Comparison of ENCODE assay signal across 19 mouse cellular contexts in genomic region chr11:54871831-54872537, GRCm38 (mm10). TPM values are rescaled to one million over a fixed set of nuclear protein-coding genes. Genes with fewer than 3 reads are reported as not detected.
A peak's percentile ranks its signal among the peaks of the same experiment; 100 is the strongest.
DNase-seq lines count a peak whose midpoint lies in the region; ATAC-seq lines count a peak whose summit lies in the region.
"Had no signal": no experiment of that assay in that cellular context is flagged by ENCODE, and none has a peak within 500 bp of the region (broad histone marks: within the 10 kb centered on the region; RNA-seq: fewer than 3 reads in every experiment).

No protein-coding gene starts in this region.

- H3K4me1 ChIP-seq in heart, embryonic 11.5 days (ENCODE audit: control insufficient read depth, insufficient read depth, low read length), result peaks cover 11% of the 10 kb centered on the region

- WGBS in heart, embryonic 11.5 days (ENCODE audit: insufficient replicate concordance), result 76% methylated on average over 7 of the region's 7 CpGs

- 0 out of 2 replicates have a peak overlapping the region, but pooled peaks have one; percentile 5 for H3K9ac ChIP-seq in heart, embryonic 11.5 days (ENCODE audit: low read depth, low read length)
- H3K9ac ChIP-seq: heart, embryonic 13.5 days; liver, embryonic 14.5 days had no signal

- peak; percentile 32 for DNase-seq in cerebellum, adult 9-10 months
- no peak for DNase-seq in cerebellum, adult 11 months
- no peak for DNase-seq in heart, adult 9 months (ENCODE audit: low spot score in 2 of 2)
- DNase-seq in right cerebral cortex, adult 18-20 months, result peak; percentile 30
- no peak for DNase-seq in right cerebral cortex, postnatal 14 days
- DNase-seq in gastrocnemius, postnatal 25 days, result peak; percentile 49
- DNase-seq: cerebellum, postnatal 36 days; left cerebral cortex, postnatal 4 days had no signal

- H3K27ac ChIP-seq in heart, embryonic 11.5 days (ENCODE audit: low read depth, low read length), result no peak overlapping the region
- H3K27ac ChIP-seq: heart, embryonic 13.5 days; kidney, postnatal 0 days; liver, embryonic 14.5 days had no signal

- no peak overlapping the region for H3K4me3 ChIP-seq in heart, embryonic 11.5 days (ENCODE audit: low read depth, low read length)
- H3K4me3 ChIP-seq: heart, embryonic 13.5 days had no signal

- peaks cover 27% of the 10 kb centered on the region for H3K36me3 ChIP-seq in heart, embryonic 11.5 days (ENCODE audit: control insufficient read depth, insufficient read depth, low read length)

- no peaks in the 10 kb centered on the region for H3K9me3 ChIP-seq in heart, embryonic 11.5 days (replicated peaks; ENCODE audit: control insufficient read depth, low read length)
- H3K9me3 ChIP-seq: heart, embryonic 13.5 days had no signal

- no peak for ATAC-seq in heart, embryonic 11.5 days (replicated peaks; ENCODE audit: insufficient number of reproducible peaks, low FRiP score, low TSS enrichment)
- ATAC-seq in activated CD4-positive, CD25-positive, alpha-beta regulatory T cell, adult 4 months, result no peak
- ATAC-seq: intestine, embryonic 16.5 days; lung, postnatal 0 days had no signal

- no peaks in the 10 kb centered on the region for H3K27me3 ChIP-seq in heart, embryonic 11.5 days (ENCODE audit: control insufficient read depth, insufficient read depth, low read length)
- H3K27me3 ChIP-seq: CH12.LX; heart, embryonic 13.5 days had no signal

- H3K4me2 ChIP-seq in heart, embryonic 11.5 days, result no peak overlapping the region
- H3K4me2 ChIP-seq: heart, embryonic 13.5 days had no signal

RNA-seq across cellular contexts. Expression of gene Hint1, which starts 5.8 kb away (rescaled TPM):
- polyA plus RNA-seq in heart, embryonic 11.5 days (2014; fragmentation: Nextera tagmentation; extraction: Ambion mirVana), result 632 and 639 TPM in 2 replicates
- total RNA-seq in gastrocnemius, postnatal 25 days (2021), result 100 to 1,000 TPM; 181 to 192 TPM
- polyA plus RNA-seq in activated CD4-positive, CD25-positive, alpha-beta regulatory T cell, adult 4 months (2017; shearing (Covaris generic)), result 100 to 1,000 TPM; 601 to 656 TPM

RNA-seq across cellular contexts. Expression of gene Lyrm7, which starts 11.3 kb away (rescaled TPM):
- 16.5 and 19.1 TPM in 2 replicates for polyA plus RNA-seq in heart, embryonic 11.5 days (2014; fragmentation: Nextera tagmentation; extraction: Ambion mirVana)
- 10 to 100 TPM; 14.4 to 15.3 TPM for total RNA-seq in gastrocnemius, postnatal 25 days (2021)
- polyA plus RNA-seq in activated CD4-positive, CD25-positive, alpha-beta regulatory T cell, adult 4 months (2017; shearing (Covaris generic)), result 1 to 10 TPM; 2.4 to 3.7 TPM

RNA-seq across cellular contexts. Expression of gene Gpx3, which starts 30.3 kb away (rescaled TPM):
- 1,579 and 1,713 TPM in 2 replicates for polyA plus RNA-seq in heart, embryonic 11.5 days (2014; fragmentation: Nextera tagmentation; extraction: Ambion mirVana)
- 10 to 100 TPM; 26.5 to 56.8 TPM for total RNA-seq in gastrocnemius, postnatal 25 days (2021)
- polyA plus RNA-seq in activated CD4-positive, CD25-positive, alpha-beta regulatory T cell, adult 4 months (2017; shearing (Covaris generic)), result 1 to 10 TPM in 1 of 2 experiments, under 1 TPM in 1; 0.90 to 1.1 TPM
- total RNA-seq: CH12.LX; hematopoietic stem cell, adult 5-6 weeks; megakaryocyte-erythroid progenitor cell, adult 5-6 weeks; monocyte, adult 5-6 weeks had no signal

Comparison
In these comparisons a context has a peak if more than half of its experiments do, and no peak if none do; other contexts are left out.
1. DNase-seq: peak in cerebellum, adult 9-10 months (single experiment), right cerebral cortex, adult 18-20 months (single experiment) and gastrocnemius, postnatal 25 days (single experiment); none in cerebellum, adult 11 months (single experiment), heart, adult 9 months (0 of 2) and right cerebral cortex, postnatal 14 days (single experiment).
2. RNA of gene Gpx3, which starts 30.3 kb away (polyA plus RNA-seq): 1,579 to 1,713 TPM in heart, embryonic 11.5 days; 0.90 to 1.1 TPM in activated CD4-positive, CD25-positive, alpha-beta regulatory T cell, adult 4 months; every median in the first group is over 100 times any median in the second.